Mouse (Mus musculus) stomach, postnatal 0 days (tissue): ENCODE measurements around the gene Parp9.
A peak's percentile ranks its signal among the peaks of the same experiment; 100 is the strongest.

Source experiments
- CTCF ChIP-seq: IDR thresholded peaks from 2 replicates; pipeline ENCODE4 v1.5.1; 2016; ENCODE audit warnings: antibody characterized with exemption, low read depth, mild to moderate bottlenecking, moderate library complexity
- EP300 ChIP-seq: optimal IDR thresholded peaks from 2 replicates; pipeline ENCODE3; 2016; ENCODE audit warnings: antibody characterized with exemption

DNA sequence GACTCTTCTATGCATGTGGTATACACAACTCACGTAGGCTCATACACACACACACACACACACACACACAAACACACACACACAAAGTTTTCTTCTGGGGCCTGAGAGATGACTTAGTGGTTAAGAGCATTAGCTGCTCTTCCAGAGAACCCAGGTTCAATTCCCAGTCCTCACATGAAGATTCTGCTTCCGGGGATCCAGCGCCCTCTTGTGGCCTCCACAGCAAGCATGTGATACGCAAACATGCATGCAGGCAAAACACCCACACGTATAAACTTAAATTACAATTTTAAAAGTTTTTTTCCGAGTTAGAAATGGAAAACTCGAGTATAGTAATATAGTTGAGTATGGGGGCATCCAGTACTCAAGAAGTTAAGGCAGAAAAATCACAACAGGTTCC is 3.1 kb downstream of the Parp9 start:
- peak; percentile 62 for TF ChIP-seq CTCF
- no peak for TF ChIP-seq EP300
